Mouse (Mus musculus) MEL (cell line): ENCODE data around the gene 1700029I15Rik.

Source experiments
- CHD2 ChIP-seq: IDR thresholded peaks from 2 replicates; pipeline ENCODE4 v1.6.1; 2011; ENCODE audit warnings: low read length, improper control_type of control experiment
- CTCF ChIP-seq, 3 experiments: IDR thresholded peaks in 2 of 3; conservative IDR thresholded peaks in 1 of 3; 2 replicates each; pipeline ENCODE4 v1.5.1; 2011 to 2012; ENCODE audit warnings: low read length in 3 of 3, low read depth in 2 of 3, mild to moderate bottlenecking in 2 of 3, improper control_type of control experiment in 1 of 3, inconsistent platforms in 1 of 3, mixed read lengths in 1 of 3, moderate library complexity in 1 of 3; ENCODE audit not compliant: control insufficient read depth in 1 of 3, insufficient read depth in 1 of 3, poor library complexity in 1 of 3, severe bottlenecking in 1 of 3
- E2F4 ChIP-seq: IDR thresholded peaks from 2 replicates; pipeline ENCODE4 v1.6.1; 2011; ENCODE audit warnings: low read depth, low read length, improper control_type of control experiment, borderline replicate concordance
- GABPA ChIP-seq: IDR thresholded peaks from 2 replicates; pipeline ENCODE4 v1.6.1; 2012; ENCODE audit warnings: low read depth, mild to moderate bottlenecking, inconsistent platforms, low read length, improper control_type of control experiment, moderate library complexity
- MAFK ChIP-seq: IDR thresholded peaks from 2 replicates; pipeline ENCODE4 v1.6.1; 2011; ENCODE audit warnings: low read depth, mild to moderate bottlenecking, low read length, improper control_type of control experiment, borderline replicate concordance
- POLR2A ChIP-seq, 2 experiments: IDR thresholded peaks; 2 replicates each; pipeline ENCODE4 v1.6.1; 2011 to 2012; ENCODE audit warnings: low read length in 2 of 2, mild to moderate bottlenecking in 2 of 2, control low read depth in 1 of 2, improper control_type of control experiment in 1 of 2, low read depth in 1 of 2, moderate library complexity in 1 of 2; ENCODE audit not compliant: control insufficient read depth in 1 of 2, insufficient read depth in 1 of 2, poor library complexity in 1 of 2
- POLR2AphosphoS5 ChIP-seq: IDR thresholded peaks from 2 replicates; pipeline ENCODE4 v1.6.1; 2012; ENCODE audit warnings: low read depth, borderline replicate concordance, mild to moderate bottlenecking, inconsistent platforms, low read length, moderate library complexity, mixed read lengths
- RAD21 ChIP-seq: IDR thresholded peaks from 2 replicates; pipeline ENCODE4 v1.6.1; 2011; ENCODE audit warnings: mild to moderate bottlenecking, low read depth, low read length, improper control_type of control experiment
- RCOR1 ChIP-seq: IDR thresholded peaks from 2 replicates; pipeline ENCODE4 v1.6.1; 2012; ENCODE audit warnings: low read depth, mild to moderate bottlenecking, inconsistent platforms, low read length, improper control_type of control experiment
- UBTF ChIP-seq: IDR thresholded peaks from 2 replicates; pipeline ENCODE4 v1.6.1; 2012; ENCODE audit warnings: low read depth, mild to moderate bottlenecking, inconsistent platforms, low read length, improper control_type of control experiment, moderate library complexity, borderline replicate concordance; ENCODE audit not compliant: insufficient read depth
- USF1 ChIP-seq: IDR thresholded peaks from 2 replicates; pipeline ENCODE4 v1.6.1; 2014; ENCODE audit warnings: low read depth, mild to moderate bottlenecking, inconsistent platforms, low read length, improper control_type of control experiment, moderate library complexity
- USF2 ChIP-seq, 2 experiments: IDR thresholded peaks; 2 replicates each; pipeline ENCODE4 v1.6.1; 2011 to 2012; ENCODE audit warnings: improper control_type of control experiment in 2 of 2, low read length in 2 of 2, borderline replicate concordance in 1 of 2, inconsistent platforms in 1 of 2, low read depth in 1 of 2, mild to moderate bottlenecking in 1 of 2; ENCODE audit not compliant: insufficient read depth in 1 of 2

GRCm38 (mm10) chr2:92367383-92368029 lies 14.8 kb upstream of the 1700029I15Rik start:
- TF ChIP-seq E2F4 (no peak), MAFK (no peak), GABPA (no peak), CTCF (IDR thresholded peaks at IDR 0.05 in 2 of 3, conservative IDR thresholded peaks at IDR 0.05 in 1 of 3; ENCODE audit: control insufficient read depth in 1 of 3, insufficient read depth in 1 of 3, low read depth in 2 of 3, low read length in 3 of 3, poor library complexity in 1 of 3, severe bottlenecking in 1 of 3) (no peak), UBTF (no peak), RAD21 (no peak), CHD2 (no peak), POLR2A (IDR thresholded peaks at IDR 0.05; ENCODE audit: control insufficient read depth in 1 of 2, insufficient read depth in 1 of 2, low read depth in 1 of 2, low read length in 2 of 2, poor library complexity in 1 of 2) (no peak), POLR2AphosphoS5 (no peak), USF1 (no peak), RCOR1 (no peak), USF2 (IDR thresholded peaks at IDR 0.05; ENCODE audit: borderline replicate concordance in 1 of 2, insufficient read depth in 1 of 2, low read depth in 1 of 2, low read length in 2 of 2) (no peak)
